Mouse (Mus musculus): ENCODE data around the gene Tmem190. TPM values are rescaled to one million over a fixed set of nuclear protein-coding genes. Genes with fewer than 3 reads are reported as not detected.
"Not testable (repeated sequence)": the region's sequence is repeated elsewhere in the genome, so short reads cannot be mapped to it uniquely, and the experiment has no call there.

Gene Tmem190
- polyA plus RNA-seq, 1 experiment from 2014 or later, result 0.67 TPM

DNA sequence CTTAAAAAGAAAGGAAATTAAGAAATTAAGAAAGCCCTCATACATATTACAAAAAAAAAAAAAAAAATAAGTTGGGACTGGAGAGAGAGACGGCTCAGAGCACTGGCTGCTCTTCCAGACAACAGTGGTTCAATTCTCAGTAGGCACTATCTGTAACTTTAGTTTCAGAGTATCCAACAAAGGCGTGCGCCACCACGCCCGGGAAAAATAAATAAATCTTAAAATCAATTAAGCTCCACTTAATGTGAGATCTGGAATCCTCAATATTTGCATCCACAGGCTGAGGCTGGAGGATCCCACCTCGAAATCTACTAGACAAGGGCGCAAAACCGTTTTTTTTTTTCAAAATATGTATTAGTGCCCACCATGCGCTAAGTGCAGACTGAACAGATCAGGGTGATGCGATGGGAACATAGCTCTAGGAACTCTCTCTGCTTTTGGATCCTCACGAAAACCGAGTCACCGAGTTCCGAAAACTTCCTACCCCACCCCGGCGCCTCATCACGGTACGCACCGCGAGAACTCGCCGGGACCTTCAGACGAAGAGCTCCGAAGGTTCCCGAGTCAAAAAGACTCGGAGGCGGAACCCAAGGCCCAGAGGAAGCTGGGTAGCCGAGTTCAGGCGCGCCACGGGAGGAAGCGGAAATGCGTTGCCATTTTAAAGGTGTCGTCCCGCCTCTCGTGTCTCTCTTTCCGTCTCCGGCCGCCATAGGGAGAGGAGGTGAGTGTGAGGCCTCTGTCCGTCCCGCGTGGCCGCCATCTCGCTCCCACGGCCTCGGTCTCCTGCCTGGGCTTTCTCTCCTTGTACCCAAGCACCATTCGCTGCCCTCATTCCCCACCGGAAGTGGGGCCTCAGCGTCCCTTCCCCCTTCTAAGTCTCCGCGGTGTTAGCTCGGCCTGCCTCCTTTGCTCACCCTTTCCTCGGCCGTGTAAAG, 9.8 kb downstream of the Tmem190 start, which contains the start of gene Rpl28:
TSS of gene Rpl28 (plus strand) at position 597 of the 935 bp plus-strand sequence.
- POLR2A ChIA-PET, result interaction anchor here (0.6 to 1.3 kb wide), 5 partner anchors 15 to 222 kb away, joined by 3 to 5 read pairs (median 3); partner anchors contain the start of genes Fiz1, Gm44973 and Kmt5c

DNA sequence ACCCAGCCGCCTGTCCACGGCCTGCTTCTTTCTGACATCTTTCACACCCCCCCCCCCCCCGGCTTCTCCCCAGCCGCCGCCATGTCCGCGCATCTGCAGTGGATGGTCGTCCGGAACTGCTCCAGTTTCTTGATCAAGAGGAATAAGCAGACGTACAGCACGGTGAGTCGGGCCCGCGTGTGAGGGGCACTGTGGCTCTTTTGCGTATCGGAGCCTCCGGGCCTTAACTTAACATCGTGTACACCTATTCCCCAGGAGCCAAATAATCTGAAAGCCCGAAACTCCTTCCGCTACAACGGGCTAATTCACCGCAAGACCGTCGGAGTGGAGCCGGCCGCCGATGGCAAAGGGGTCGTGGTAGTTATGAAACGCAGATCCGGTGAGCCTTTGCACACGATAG, 10.5 kb downstream of the Tmem190 start:
- ChIA-PET CTCF (interaction anchor here (0.9 kb wide), 1 partner anchor 169 kb away, joined by 3 read pairs; no protein-coding TSS in a partner anchor), POLR2A (interaction anchor here (0.9 to 1.3 kb wide), 2 partner anchors 14 to 52 kb away, joined by 5 read pairs; no protein-coding TSS in a partner anchor)
- H3K27me3 ChIP-seq; DNase-seq (ENCODE audit: low read depth, low spot score); ATAC-seq: not testable (repeated sequence)
- in situ Hi-C loops (cut with MboI; ENCODE audit: low pct_unique_long_range_greater_than_20kb), result loop anchor here (10.0 kb wide), 1 partner anchor 58 kb away; no protein-coding TSS in a partner anchor

More for the DNA sequence above, 9.8 kb downstream of the Tmem190 start, which contains the start of gene Rpl28:
- in situ Hi-C loops (cut with MboI; ENCODE audit: low pct_unique_long_range_greater_than_20kb), result loop anchor here (10.0 kb wide), 1 partner anchor 58 kb away; no protein-coding TSS in a partner anchor
- ATAC-seq (peak; percentile 90), DNase-seq (ENCODE audit: low read depth, low spot score) (peak; percentile 85)
- no peak for TF ChIP-seq CTCF (IDR thresholded peaks at IDR 0.05)
- CTCF ChIA-PET, result interaction anchor here (0.9 kb wide), 1 partner anchor 168 kb away, joined by 3 read pairs; no protein-coding TSS in a partner anchor
- no peaks in the 10 kb centered on the region for H3K27me3 ChIP-seq

DNA sequence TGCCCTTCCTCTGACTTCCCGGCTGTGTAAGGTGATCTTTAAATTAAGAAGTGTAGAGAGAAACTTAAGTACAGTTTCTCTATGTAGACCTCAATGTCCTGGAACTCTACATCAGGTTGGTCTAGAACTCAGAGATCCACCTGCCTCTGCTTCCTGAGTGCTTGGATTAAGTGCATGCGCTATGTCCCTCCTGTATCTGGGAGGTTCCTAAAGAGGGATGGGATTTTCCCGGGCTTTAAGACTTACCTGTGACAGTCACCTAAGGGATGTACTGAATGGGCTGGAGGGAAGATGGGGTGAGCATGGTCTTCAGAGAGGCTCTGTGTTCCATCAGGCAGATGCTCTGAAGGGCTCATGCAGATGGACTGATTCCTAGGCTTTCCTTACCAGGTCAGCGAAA, 10.9 kb downstream of the Tmem190 start:
- CTCF ChIA-PET, result interaction anchor here (1.4 to 3.4 kb wide), 3 partner anchors 13 to 75 kb away, joined by 3 to 21 read pairs (median 4); no protein-coding TSS in a partner anchor
- POLR2A ChIA-PET, result interaction anchor here (0.6 to 0.9 kb wide), 2 partner anchors 52 to 115 kb away, joined by 3 to 5 read pairs; no protein-coding TSS in a partner anchor
- in situ Hi-C loops (cut with MboI; ENCODE audit: low pct_unique_long_range_greater_than_20kb), result loop anchor here (10.0 kb wide), 1 partner anchor 59 kb away; no protein-coding TSS in a partner anchor
- TF ChIP-seq CTCF (IDR thresholded peaks at IDR 0.05), result no peak
- no peak for ATAC-seq
- H3K27me3 ChIP-seq, result no peaks in the 10 kb centered on the region
- DNase-seq (ENCODE audit: low read depth, low spot score), result no peak

DNA sequence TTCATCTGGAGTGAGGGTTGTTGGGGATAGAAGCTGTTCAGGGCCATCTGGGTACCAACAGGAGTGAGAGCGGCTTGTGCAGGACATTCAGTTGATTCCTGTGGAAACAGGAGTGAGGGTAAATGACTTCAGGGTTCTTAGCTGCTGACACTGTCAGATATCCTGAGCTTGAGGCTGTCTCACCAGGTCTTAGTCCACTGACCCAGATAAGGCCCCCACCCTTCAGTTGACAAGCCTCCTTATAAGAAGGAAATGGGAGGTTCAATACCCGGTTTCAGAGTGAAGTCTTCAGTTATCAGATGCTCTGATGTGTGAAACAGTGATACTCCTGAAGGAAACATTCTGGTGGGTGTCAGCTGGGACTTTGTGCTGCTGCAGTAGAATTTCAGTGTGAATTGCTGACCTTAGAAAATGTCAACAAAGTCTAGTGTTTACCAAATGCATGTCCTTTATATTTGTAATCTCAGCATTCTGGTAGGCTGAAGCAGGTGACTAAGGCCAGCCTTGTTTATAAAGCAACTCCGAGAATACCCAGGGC, 12.0 kb downstream of the Tmem190 start:
- ATAC-seq, result no peak
- ChIA-PET POLR2A (interaction anchor here (0.6 to 1.2 kb wide), 2 partner anchors 12 to 201 kb away, joined by 3 to 5 read pairs; partner anchors contain the start of gene Zfp579), CTCF (interaction anchor here (1.4 to 3.4 kb wide), 3 partner anchors 11 to 76 kb away, joined by 3 to 21 read pairs (median 4); no protein-coding TSS in a partner anchor)
- no peak for TF ChIP-seq CTCF (IDR thresholded peaks at IDR 0.05)
- in situ Hi-C loops (cut with MboI; ENCODE audit: low pct_unique_long_range_greater_than_20kb), result loop anchor here (5.0 to 10.0 kb wide), 2 partner anchors 60 to 87 kb away; no protein-coding TSS in a partner anchor
- DNase-seq (ENCODE audit: low read depth, low spot score), result no peak
- no peaks in the 10 kb centered on the region for H3K27me3 ChIP-seq

DNA sequence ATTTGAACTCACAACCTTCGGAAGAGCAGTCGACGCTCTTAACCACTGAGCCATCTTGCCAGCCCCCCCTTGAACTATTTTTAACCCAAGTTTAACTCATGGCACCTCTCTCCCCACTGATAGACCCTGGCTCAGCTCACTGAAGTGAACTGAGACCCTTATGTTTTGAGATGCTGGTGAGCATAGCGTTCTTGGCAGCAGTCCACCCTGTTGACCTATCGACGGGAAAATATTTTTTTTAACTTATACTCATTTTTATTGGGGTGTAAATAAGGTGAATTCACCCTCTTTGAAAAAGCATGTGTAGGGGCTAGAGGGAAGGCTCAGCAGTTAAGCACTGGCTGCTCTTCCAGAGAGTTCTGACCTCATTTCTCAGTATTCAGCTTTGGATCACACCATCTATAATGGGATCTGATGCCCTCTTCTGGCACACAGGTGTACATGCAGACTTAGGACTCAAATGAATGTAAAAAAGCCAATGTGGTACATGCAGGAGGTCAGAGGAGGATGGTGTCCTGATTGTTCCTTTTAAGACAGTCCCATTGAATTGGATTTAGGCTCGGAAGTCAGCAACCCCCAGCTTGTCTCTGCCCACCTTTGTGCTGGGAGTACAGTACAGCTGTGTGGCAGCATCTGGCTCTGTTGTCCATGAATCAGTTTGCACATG, 13.2 kb downstream of the Tmem190 start:
- DNase-seq (ENCODE audit: low read depth, low spot score) (no peak), ATAC-seq (no peak)
- ChIA-PET POLR2A (interaction anchor here (0.7 to 1.1 kb wide), 4 partner anchors 10 to 128 kb away, joined by 3 to 4 read pairs (median 3); partner anchors contain the start of gene Ube2s), CTCF (interaction anchor here (0.7 to 3.4 kb wide), 7 partner anchors 10 to 141 kb away, joined by 3 to 21 read pairs (median 4); partner anchors contain the start of gene Hspbp1)
- TF ChIP-seq CTCF (IDR thresholded peaks at IDR 0.05), result peak; percentile 69
- no peaks in the 10 kb centered on the region for H3K27me3 ChIP-seq
- in situ Hi-C loops (cut with MboI; ENCODE audit: low pct_unique_long_range_greater_than_20kb), result loop anchor here (5.0 to 10.0 kb wide), 2 partner anchors 61 to 89 kb away; no protein-coding TSS in a partner anchor

DNA sequence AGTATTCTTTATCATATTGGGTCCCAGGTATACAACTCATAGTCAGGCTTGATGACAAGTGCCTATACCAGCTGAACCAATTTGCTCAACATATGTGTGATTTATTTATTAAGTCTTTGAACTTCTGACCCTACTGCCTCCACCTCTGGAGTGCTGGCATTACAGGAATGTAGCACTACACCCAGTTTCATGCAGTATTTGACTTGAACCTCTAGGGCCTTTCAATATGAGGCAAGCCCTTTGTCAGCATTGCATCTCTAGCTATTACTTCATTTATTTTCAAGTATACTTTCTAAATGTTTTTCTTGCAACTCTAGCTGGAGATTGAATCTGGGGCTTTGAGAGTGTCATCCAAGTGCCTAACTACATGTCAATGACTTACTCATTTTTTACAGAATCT, 19.5 kb downstream of the Tmem190 start:
- in situ Hi-C loops (cut with MboI; ENCODE audit: low pct_unique_long_range_greater_than_20kb), result loop anchor here (10.0 kb wide), 2 partner anchors 177 to 247 kb away; no protein-coding TSS in a partner anchor
- DNase-seq (ENCODE audit: low read depth, low spot score), result no peak
- TF ChIP-seq CTCF (IDR thresholded peaks at IDR 0.05), result no peak
- no peak for ATAC-seq
- ChIA-PET POLR2A (interaction anchor here (1.4 kb wide), 1 partner anchor 10 kb away, joined by 3 read pairs; the partner anchor contains the start of gene Ube2s), CTCF (no interaction called here)
- H3K27me3 ChIP-seq, result no peaks in the 10 kb centered on the region

DNA sequence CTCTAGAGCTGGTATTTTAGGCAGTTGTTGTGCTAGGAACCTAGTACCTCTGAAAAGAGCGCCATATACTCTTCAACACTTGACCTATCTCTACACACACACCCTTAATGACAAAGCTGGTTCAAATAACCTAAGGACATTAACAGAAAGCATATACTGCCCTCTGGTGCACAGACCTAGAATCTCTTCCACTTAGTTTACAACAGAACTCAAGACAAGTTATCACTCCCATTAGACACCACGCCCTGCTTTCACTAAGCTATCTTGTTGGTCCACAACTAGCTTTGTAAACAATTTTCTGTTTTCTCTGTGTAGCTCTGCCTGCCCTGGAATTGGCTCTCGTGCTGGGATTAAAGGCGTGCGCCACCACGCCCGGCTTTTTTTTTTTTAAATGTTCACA, 24.0 kb downstream of the Tmem190 start:
- ChIA-PET CTCF (interaction anchor here (0.8 to 2.2 kb wide), 8 partner anchors 9 to 114 kb away, joined by 3 to 21 read pairs (median 3); no protein-coding TSS in a partner anchor), POLR2A (interaction anchor here (1.2 to 2.2 kb wide), 3 partner anchors 10 to 14 kb away, joined by 3 to 5 read pairs (median 5); partner anchors contain the start of gene Rpl28)
- TF ChIP-seq CTCF (IDR thresholded peaks at IDR 0.05), result peak; percentile 60
- ATAC-seq (peak; percentile 44), DNase-seq (ENCODE audit: low read depth, low spot score) (no peak)
- in situ Hi-C loops (cut with MboI; ENCODE audit: low pct_unique_long_range_greater_than_20kb), result loop anchor here (10.0 kb wide), 2 partner anchors 182 to 252 kb away; no protein-coding TSS in a partner anchor
- H3K27me3 ChIP-seq, result no peaks in the 10 kb centered on the region

DNA sequence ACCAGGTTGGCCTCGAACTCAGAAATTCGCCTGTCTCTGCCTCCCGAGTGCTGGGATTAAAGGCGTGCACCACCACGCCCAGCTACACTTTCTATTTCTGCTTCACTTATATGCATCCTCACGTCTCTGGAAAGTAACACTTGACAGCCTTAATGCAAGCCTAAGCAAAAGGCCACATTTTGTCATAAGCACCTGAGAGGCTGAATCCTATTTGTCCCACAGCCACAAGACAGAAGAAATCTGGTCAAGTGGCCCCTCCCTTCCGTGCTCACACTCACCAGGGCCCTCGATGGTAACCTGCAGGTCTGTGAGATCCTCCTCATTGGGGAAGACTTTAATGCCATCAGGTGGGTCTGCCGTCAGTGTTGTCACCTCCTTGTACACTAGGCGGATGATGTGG, 28.4 kb downstream of the Tmem190 start:
- in situ Hi-C loops (cut with MboI; ENCODE audit: low pct_unique_long_range_greater_than_20kb), result loop anchor here (5.0 kb wide), 2 partner anchors 106 to 251 kb away; partner anchors contain the start of genes U2af2 and Zfp628
- POLR2A ChIA-PET, result interaction anchor here (0.5 to 1.1 kb wide), 2 partner anchors 14 to 127 kb away, joined by 3 to 4 read pairs; no protein-coding TSS in a partner anchor
- CTCF ChIA-PET; DNase-seq (ENCODE audit: low read depth, low spot score); ATAC-seq; H3K27me3 ChIP-seq: not testable (repeated sequence)

DNA sequence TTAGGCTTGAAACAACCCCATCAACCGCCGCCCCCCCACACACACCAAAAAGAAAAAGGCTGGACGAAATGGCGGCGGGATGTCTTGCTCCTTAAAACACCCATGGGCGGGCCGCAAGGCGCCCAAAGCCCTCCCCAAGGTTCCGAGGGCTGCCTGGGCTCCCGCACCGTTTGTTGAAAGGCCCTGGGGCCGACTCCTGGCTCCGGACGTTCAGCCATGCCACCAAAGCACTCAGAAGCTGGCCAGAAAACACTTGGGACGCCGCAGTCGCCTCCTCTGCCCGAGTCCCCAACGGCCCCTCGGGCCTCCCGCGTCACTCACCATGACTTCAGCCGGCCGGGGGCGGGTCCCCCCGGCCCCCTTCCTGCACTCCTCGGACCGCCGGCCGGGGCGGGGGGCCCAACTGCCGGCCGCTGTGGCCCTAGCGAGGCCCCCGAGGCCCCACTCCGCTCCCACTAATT, 29.1 kb downstream of the Tmem190 start:
- ATAC-seq (peak; percentile 23), DNase-seq (ENCODE audit: low read depth, low spot score) (no peak)
- no peak for TF ChIP-seq CTCF (IDR thresholded peaks at IDR 0.05)
- in situ Hi-C loops (cut with MboI; ENCODE audit: low pct_unique_long_range_greater_than_20kb), result loop anchor here (5.0 kb wide), 2 partner anchors 105 to 250 kb away; partner anchors contain the start of genes U2af2 and Zfp628
- ChIA-PET CTCF (interaction anchor here (0.7 to 1.6 kb wide), 3 partner anchors 104 to 152 kb away, joined by 3 to 5 read pairs (median 3); partner anchors contain the start of gene Sbk2), POLR2A (interaction anchor here (1.1 to 1.2 kb wide), 2 partner anchors 9 to 126 kb away, joined by 3 to 4 read pairs; no protein-coding TSS in a partner anchor)
- no peaks in the 10 kb centered on the region for H3K27me3 ChIP-seq
